Comparison of ENCODE assay signal across 9 mouse cellular contexts in genomic region chr14:116928395-116928794, GRCm38 (mm10). TPM values are rescaled to one million over a fixed set of nuclear protein-coding genes. Genes with fewer than 3 reads are reported as not detected.
A peak's percentile ranks its signal among the peaks of the same experiment; 100 is the strongest.
DNase-seq lines count a peak whose midpoint lies in the region; ATAC-seq lines count a peak whose summit lies in the region.
"Had no signal": no experiment of that assay in that cellular context is flagged by ENCODE, and none has a peak within 500 bp of the region (broad histone marks: within the 10 kb centered on the region; RNA-seq: fewer than 3 reads in every experiment).

No protein-coding gene starts in this region.

- no peak for ATAC-seq in kidney, embryonic 15.5 days (replicated peaks; ENCODE audit: low FRiP score)
- no peak for ATAC-seq in embryonic facial prominence, embryonic 13.5 days (ENCODE audit: insufficient number of reproducible peaks, insufficient read depth, low FRiP score, low TSS enrichment, low read depth)
- ATAC-seq in intestine, embryonic 15.5 days, result no peak
- ATAC-seq in neural tube, embryonic 13.5 days (ENCODE audit: low read depth), result no peak
- no peak for ATAC-seq in monocyte, adult 5-6 weeks (replicated peaks; ENCODE audit: insufficient number of reproducible peaks, low FRiP score, low TSS enrichment, poor library complexity, severe bottlenecking)

- H3K4me2 ChIP-seq in kidney, embryonic 15.5 days, result peak overlapping the region; percentile 83
- peak overlapping the region; percentile 74 for H3K4me2 ChIP-seq in embryonic facial prominence, embryonic 13.5 days
- H3K4me2 ChIP-seq in intestine, embryonic 15.5 days (replicated peaks), result peak overlapping the region; percentile 86
- H3K4me2 ChIP-seq in neural tube, embryonic 13.5 days, result peak overlapping the region; percentile 96

- H3K27me3 ChIP-seq in kidney, embryonic 15.5 days, result no peaks in the 10 kb centered on the region
- no peaks in the 10 kb centered on the region for H3K27me3 ChIP-seq in embryonic facial prominence, embryonic 13.5 days
- H3K27me3 ChIP-seq in intestine, embryonic 15.5 days (replicated peaks), result no peaks in the 10 kb centered on the region
- peaks cover 3% of the 10 kb centered on the region; the same call in 1 of the 2 replicates for H3K27me3 ChIP-seq in neural tube, embryonic 13.5 days

- peak overlapping the region; percentile 98 for H3K27ac ChIP-seq in kidney, embryonic 15.5 days
- 0 out of 2 replicates have a peak overlapping the region, but pooled peaks have one; percentile 98 for H3K27ac ChIP-seq in embryonic facial prominence, embryonic 13.5 days
- no peak overlapping the region for H3K27ac ChIP-seq in intestine, embryonic 15.5 days
- H3K27ac ChIP-seq in neural tube, embryonic 13.5 days (replicated peaks), result peak overlapping the region; percentile 49; the same call in 1 of the 2 replicates

- H3K9me3 ChIP-seq in kidney, embryonic 15.5 days (replicated peaks), result no peaks in the 10 kb centered on the region
- H3K9me3 ChIP-seq in embryonic facial prominence, embryonic 13.5 days, result no peaks in the 10 kb centered on the region
- H3K9me3 ChIP-seq in intestine, embryonic 15.5 days, result no peaks in the 10 kb centered on the region
- no peaks in the 10 kb centered on the region for H3K9me3 ChIP-seq in neural tube, embryonic 13.5 days

- WGBS in kidney, embryonic 15.5 days, result 28% methylated on average over 2 of the region's 2 CpGs
- 64% methylated on average over 2 of the region's 2 CpGs for WGBS in embryonic facial prominence, embryonic 13.5 days
- 21% methylated on average over 2 of the region's 2 CpGs for WGBS in intestine, embryonic 15.5 days
- 43% methylated on average over 2 of the region's 2 CpGs for WGBS in neural tube, embryonic 13.5 days

- H3K4me3 ChIP-seq in kidney, embryonic 15.5 days (replicated peaks), result peak overlapping the region; percentile 80
- peak overlapping the region; percentile 86 for H3K4me3 ChIP-seq in embryonic facial prominence, embryonic 13.5 days
- H3K4me3 ChIP-seq in intestine, embryonic 15.5 days (replicated peaks), result peak overlapping the region; percentile 82
- peak overlapping the region; percentile 89 for H3K4me3 ChIP-seq in neural tube, embryonic 13.5 days

- no peak for DNase-seq in kidney, adult 9 months
- DNase-seq in testis, postnatal 14 days (ENCODE audit: low spot score), result no peak
- DNase-seq in urinary bladder, postnatal 36 days (ENCODE audit: low spot score in 2 of 2), result no peak

- no peaks in the 10 kb centered on the region for H3K36me3 ChIP-seq in kidney, embryonic 15.5 days
- no peaks in the 10 kb centered on the region for H3K36me3 ChIP-seq in embryonic facial prominence, embryonic 13.5 days
- no peaks in the 10 kb centered on the region for H3K36me3 ChIP-seq in intestine, embryonic 15.5 days
- no peaks in the 10 kb centered on the region for H3K36me3 ChIP-seq in neural tube, embryonic 13.5 days

- H3K9ac ChIP-seq in kidney, embryonic 15.5 days, result peak overlapping the region; percentile 93; the same call in 1 of the 2 replicates
- H3K9ac ChIP-seq in embryonic facial prominence, embryonic 13.5 days, result peak overlapping the region; percentile 67
- no peak overlapping the region for H3K9ac ChIP-seq in intestine, embryonic 15.5 days
- peak overlapping the region; percentile 89 for H3K9ac ChIP-seq in neural tube, embryonic 13.5 days

- peaks cover 27% of the 10 kb centered on the region for H3K4me1 ChIP-seq in kidney, embryonic 15.5 days
- H3K4me1 ChIP-seq in embryonic facial prominence, embryonic 13.5 days, result peaks cover 22% of the 10 kb centered on the region
- H3K4me1 ChIP-seq in intestine, embryonic 15.5 days (replicated peaks), result peaks cover 4% of the 10 kb centered on the region; the same call in 1 of the 2 replicates
- peaks cover 28% of the 10 kb centered on the region for H3K4me1 ChIP-seq in neural tube, embryonic 13.5 days (replicated peaks)

RNA-seq across cellular contexts. Expression of gene Gpc6, which starts 3.3 kb away (rescaled TPM):
- 66.2 and 66.3 TPM in 2 replicates for polyA plus RNA-seq in kidney, embryonic 15.5 days (2015; fragmentation: Nextera tagmentation; extraction: Ambion mirVana)
- polyA plus RNA-seq in embryonic facial prominence, embryonic 13.5 days (2015; fragmentation: Nextera tagmentation; extraction: Ambion mirVana), result 57.2 and 57.7 TPM in 2 replicates
- 37.2 and 37.6 TPM in 2 replicates for polyA plus RNA-seq in intestine, embryonic 15.5 days (2015; fragmentation: Nextera tagmentation; extraction: Ambion mirVana)
- 20.1 and 22.1 TPM in 2 replicates for polyA plus RNA-seq in neural tube, embryonic 13.5 days (2015; fragmentation: Nextera tagmentation; extraction: Ambion mirVana)
- not detected in 3 replicates for total RNA-seq in monocyte, adult 5-6 weeks (2017)
- total RNA-seq: megakaryocyte progenitor cell, adult 5-6 weeks had no signal
